Mouse (Mus musculus) intestine, postnatal 0 days (tissue): Measurements from ENCODE around the gene Tmem33. TPM values are rescaled to one million over a fixed set of nuclear protein-coding genes. Genes with fewer than 3 reads are reported as not detected.

ENCODE experiments used
- ATAC-seq: fragments of 200-750 bp; cut with Nextera tagmentation; 2 replicates; pipeline ENCODE4 v1.8.0; 2017; ENCODE audit warnings: mild to moderate bottlenecking, moderate TSS enrichment, moderate library complexity
- H3K27ac ChIP-seq: fragments of 300-500 bp; sonication (generic); 2 replicates; pipeline ENCODE4 v1.5.1; 2014; ENCODE audit warnings: mild to moderate bottlenecking, low read depth, low read length, moderate library complexity
- H3K27me3 ChIP-seq: fragments of 300-500 bp; sonication (generic); replicated peaks from 2 replicates; pipeline ENCODE4 v1.6.1; 2014; ENCODE audit warnings: low read length, mixed read lengths; ENCODE audit not compliant: control insufficient read depth, insufficient read depth
- H3K36me3 ChIP-seq: fragments of 300-500 bp; sonication (generic); 2 replicates; pipeline ENCODE4 v1.6.1; 2014; ENCODE audit warnings: mild to moderate bottlenecking, moderate library complexity; ENCODE audit not compliant: control insufficient read depth, insufficient read depth
- H3K4me1 ChIP-seq: fragments of 300-500 bp; sonication (generic); replicated peaks from 2 replicates; pipeline ENCODE4 v1.6.1; 2014; ENCODE audit warnings: antibody characterized with exemption, low read length, mixed read lengths; ENCODE audit not compliant: control insufficient read depth, insufficient read depth
- H3K4me2 ChIP-seq: fragments of 300-500 bp; sonication (generic); replicated peaks from 2 replicates; pipeline ENCODE4 v1.6.1; 2014; ENCODE audit warnings: low read depth, mild to moderate bottlenecking, moderate library complexity
- H3K4me3 ChIP-seq: fragments of 300-500 bp; sonication (generic); 2 replicates; pipeline ENCODE4 v1.5.1; 2014; ENCODE audit warnings: low read depth, low read length
- H3K9ac ChIP-seq: fragments of 300-500 bp; sonication (generic); 2 replicates; pipeline ENCODE4 v1.6.1; 2014; ENCODE audit warnings: mild to moderate bottlenecking, low read depth, low read length
- H3K9me3 ChIP-seq: fragments of 300-500 bp; sonication (generic); 2 replicates; pipeline ENCODE4 v1.6.1; 2016; ENCODE audit warnings: mixed run types; ENCODE audit not compliant: control insufficient read depth
- CTCF ChIP-seq: sonication (generic); IDR thresholded peaks from 2 replicates; pipeline ENCODE4 v1.5.1; 2016; ENCODE audit warnings: low read depth, mild to moderate bottlenecking, control low read depth, antibody characterized with exemption, moderate library complexity
- WGBS: fragments of 180-500 bp; shearing (Covaris S2); extraction: QIAGEN DNeasy Blood & Tissue Kit; methylation state at CpG from one replicate; pipeline ENCODE4 v1.1.7; 2014; 5-methylcytosine and 5-hydroxymethylcytosine counted together
- polyA plus RNA-seq: library from polyadenylated mRNA; unstranded; fragments of >200 nt; fragmentation: Nextera tagmentation; extraction: Ambion mirVana; gene quantifications from 2 replicates; pipeline ENCODE4 v1.2.1, GENCODE M21; 2015

Tmem33 gene
- polyA plus RNA-seq, 1 experiment from 2014 or later, result 140 TPM

- WGBS, result 79% methylated on average over 4 of the region's 4 CpGs
- Histone ChIP-seq H3K36me3 (no peaks in the 10 kb centered on the region), H3K27me3 (no peaks in the 10 kb centered on the region), H3K4me1 (no peaks in the 10 kb centered on the region), H3K9me3 (no peaks in the 10 kb centered on the region), H3K4me3 (no peak overlapping the region), H3K4me2 (no peak overlapping the region), H3K9ac (no peak overlapping the region), H3K27ac (no peak overlapping the region)
- TF ChIP-seq CTCF, result no peak
- no peak for ATAC-seq
These were observed 8.1 kb upstream of the Tmem33 start for GRCm38 (mm10) chr5:67252261-67252660.

DNA sequence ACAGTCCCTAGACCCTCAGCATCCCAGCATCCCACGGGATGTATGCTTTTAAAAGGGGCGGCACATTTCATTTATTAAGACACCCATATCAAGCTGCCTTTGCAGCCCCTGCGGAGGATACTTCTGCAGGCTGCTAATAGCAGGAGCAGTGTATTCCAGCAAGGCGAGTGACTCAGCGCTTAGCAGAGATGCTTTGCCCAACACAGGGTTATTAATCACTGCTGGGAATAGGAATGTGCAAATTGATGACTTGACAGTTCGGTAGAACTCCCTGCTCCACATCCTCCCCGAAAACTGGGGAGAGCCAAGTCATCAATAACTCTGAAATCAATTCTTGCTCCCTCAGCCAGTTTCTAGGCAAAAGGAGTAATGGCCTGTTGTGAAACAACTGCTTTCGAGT lies 4.7 kb upstream of the Tmem33 start:
- Histone ChIP-seq H3K4me1 (no peaks in the 10 kb centered on the region), H3K9me3 (no peaks in the 10 kb centered on the region), H3K27ac (no peak overlapping the region), H3K9ac (no peak overlapping the region), H3K27me3 (no peaks in the 10 kb centered on the region), H3K36me3 (no peaks in the 10 kb centered on the region), H3K4me3 (no peak overlapping the region), H3K4me2 (no peak overlapping the region)
- no peak for ATAC-seq
- TF ChIP-seq CTCF, result no peak
- WGBS, result 60% methylated on average over 8 of the region's 8 CpGs

- no peak overlapping the region for H3K4me2 ChIP-seq
- H3K4me1 ChIP-seq, result peaks cover 7% of the 10 kb centered on the region; the same call in 1 of the 2 replicates
- no peak overlapping the region for H3K4me3 ChIP-seq
- no peaks in the 10 kb centered on the region for H3K9me3 ChIP-seq
- no peaks in the 10 kb centered on the region for H3K36me3 ChIP-seq
- no peak overlapping the region for H3K27ac ChIP-seq
- H3K27me3 ChIP-seq, result no peaks in the 10 kb centered on the region
- WGBS, result 74% methylated on average over 9 of the region's 9 CpGs
- no peak for TF ChIP-seq CTCF
- no peak for ATAC-seq
- no peak overlapping the region for H3K9ac ChIP-seq
These were observed 1.9 kb upstream of the Tmem33 start for GRCm38 (mm10) chr5:67258473-67258872.

GRCm38 (mm10) chr5:67260159-67260530 lies 220 bp upstream of the Tmem33 start:
- peak overlapping the region; percentile 97 for H3K27ac ChIP-seq
- under 1% methylated on average over 9 of the region's 9 CpGs for WGBS

DNA sequence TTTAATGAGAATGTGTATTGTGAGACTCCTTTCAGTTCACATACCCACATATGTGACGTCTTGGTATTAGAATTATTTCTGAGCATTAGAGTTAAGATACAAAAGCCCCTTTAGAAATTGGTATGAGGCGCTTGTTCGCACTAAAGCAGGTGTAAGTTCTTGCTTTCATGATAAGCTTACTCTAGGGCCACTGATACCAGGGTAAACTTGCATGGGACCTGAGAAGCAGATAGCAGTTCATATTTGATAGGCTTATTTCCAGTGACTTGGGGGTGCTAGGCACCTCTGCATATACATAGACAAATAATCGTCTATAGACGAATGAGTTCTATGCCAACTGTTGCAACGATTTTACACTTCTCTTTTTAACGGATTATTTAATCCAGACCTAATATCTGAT lies 2.6 kb downstream of the Tmem33 start:
- H3K4me2 ChIP-seq, result no peak overlapping the region
- no peaks in the 10 kb centered on the region for H3K9me3 ChIP-seq
- H3K4me3 ChIP-seq, result no peak overlapping the region
- ATAC-seq, result no peak
- H3K27ac ChIP-seq, result no peak overlapping the region
- WGBS, result 91% methylated on average over 7 of the region's 7 CpGs
- H3K9ac ChIP-seq, result no peak overlapping the region
- TF ChIP-seq CTCF, result no peak
- peaks cover 7% of the 10 kb centered on the region; the same call in 1 of the 2 replicates for H3K4me1 ChIP-seq
- H3K27me3 ChIP-seq, result no peaks in the 10 kb centered on the region
- peaks cover 30% of the 10 kb centered on the region for H3K36me3 ChIP-seq

More at GRCm38 (mm10) chr5:67260159-67260530, 220 bp upstream of the Tmem33 start:
- peak overlapping the region; percentile 91 for H3K9ac ChIP-seq
- peaks cover 9% of the 10 kb centered on the region for H3K36me3 ChIP-seq
- peak overlapping the region; percentile 79 for H3K4me2 ChIP-seq
- peak overlapping the region; percentile 98 for H3K4me3 ChIP-seq
- TF ChIP-seq CTCF, result no peak
- H3K9me3 ChIP-seq, result no peaks in the 10 kb centered on the region
- 0 out of 2 replicates have a peak, but pooled peaks have one; percentile 1 for ATAC-seq
- H3K27me3 ChIP-seq, result no peaks in the 10 kb centered on the region
- peaks cover 7% of the 10 kb centered on the region; the same call in 1 of the 2 replicates for H3K4me1 ChIP-seq

- Histone ChIP-seq H3K36me3 (peaks cover 45% of the 10 kb centered on the region), H3K27ac (no peak overlapping the region), H3K4me3 (no peak overlapping the region)
These were observed 5.7 kb downstream of the Tmem33 start for GRCm38 (mm10) chr5:67266106-67266505.

DNA sequence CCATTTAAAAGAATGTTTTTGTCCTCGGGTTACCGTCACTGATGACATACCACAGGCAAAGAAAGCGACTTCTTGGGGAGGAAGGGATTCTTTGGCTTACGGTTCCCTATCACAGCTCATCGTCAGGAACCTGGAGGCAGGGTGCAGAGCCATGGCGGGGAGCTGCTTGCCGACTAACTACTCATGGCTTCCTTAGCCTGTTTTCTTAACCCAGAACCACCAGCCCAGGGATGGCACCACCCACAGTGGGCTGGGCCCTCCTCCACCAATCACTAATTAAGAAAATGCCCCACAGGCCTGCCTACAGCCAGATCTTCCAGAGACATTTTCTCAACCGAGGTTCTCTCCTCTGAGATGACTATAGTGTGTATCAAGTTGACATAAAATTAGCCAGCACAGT lies 8.9 kb downstream of the Tmem33 start:
- Histone ChIP-seq H3K27me3 (no peaks in the 10 kb centered on the region), H3K4me3 (no peak overlapping the region), H3K9me3 (no peaks in the 10 kb centered on the region), H3K27ac (no peak overlapping the region), H3K9ac (no peak overlapping the region), H3K4me1 (no peaks in the 10 kb centered on the region), H3K4me2 (no peak overlapping the region), H3K36me3 (peaks cover 43% of the 10 kb centered on the region)
- TF ChIP-seq CTCF, result no peak
- no peak for ATAC-seq
- 89% methylated on average over 8 of the region's 8 CpGs for WGBS

More at GRCm38 (mm10) chr5:67266106-67266505, 5.7 kb downstream of the Tmem33 start:
- no peak for ATAC-seq
- Histone ChIP-seq H3K9ac (no peak overlapping the region), H3K4me2 (no peak overlapping the region), H3K9me3 (no peaks in the 10 kb centered on the region), H3K4me1 (peaks cover 7% of the 10 kb centered on the region; the same call in 1 of the 2 replicates), H3K27me3 (no peaks in the 10 kb centered on the region)
- WGBS, result 83% methylated on average over 1 of the region's 1 CpGs
- peak; percentile 57 for TF ChIP-seq CTCF
